Mouse (Mus musculus) spleen, adult 2 months (tissue): Measurements from ENCODE around the gene Lhfpl3.

Experiments
- CTCF ChIP-seq: fragments of 200-500 bp; IDR thresholded peaks from 2 replicates; pipeline ENCODE4 v1.5.1; 2011; ENCODE audit warnings: mild to moderate bottlenecking, inconsistent platforms; ENCODE audit not compliant: insufficient read depth, insufficient read length, insufficient replicate concordance; ENCODE audit errors: extremely low read depth
- POLR2A ChIP-seq: fragments of 200-500 bp; IDR thresholded peaks from 2 replicates; pipeline ENCODE4 v1.6.1; 2011; ENCODE audit warnings: low read depth, low read length, inconsistent platforms

GRCm38 (mm10) chr5:22917197-22917596 is 171.3 kb downstream of the Lhfpl3 start:
- TF ChIP-seq CTCF (no peak), POLR2A (no peak)
